Mouse (Mus musculus): ENCODE measurements around the gene Podnl1.

- TF ChIP-seq POLR2A (IDR thresholded peaks at IDR 0.05; ENCODE audit: borderline replicate concordance, control insufficient read depth, low read depth, low read length) (no peak), CTCF (IDR thresholded peaks at IDR 0.05; ENCODE audit: control insufficient read depth, insufficient read depth, low read length) (no peak)
Observed at GRCm38 (mm10) chr8:84167696-84168095, 41.9 kb downstream of the Podnl1 start.

Data from bone marrow, adult 2 months (tissue).